Comparison of ENCODE assay signal across 25 mouse cellular contexts in the genomic region with DNA sequence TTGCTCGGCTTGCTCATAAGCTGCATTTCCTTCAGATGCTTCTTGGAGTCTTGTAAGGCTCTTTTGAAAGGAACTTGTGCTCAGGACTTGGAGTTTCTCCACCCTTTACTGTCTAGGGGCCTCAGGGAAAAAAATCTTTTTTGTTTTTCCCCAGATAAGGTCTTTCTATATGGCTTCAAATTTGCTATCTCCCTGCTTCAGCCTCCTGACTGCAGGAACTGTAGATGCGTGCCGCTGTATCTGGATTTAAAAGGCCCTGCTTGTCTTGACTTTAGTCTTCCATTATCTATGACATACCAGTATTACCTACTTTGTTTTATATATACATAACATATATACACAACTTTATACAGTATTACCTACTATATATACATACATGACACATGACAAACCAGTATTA.
"Had no signal": no experiment of that assay in that cellular context is flagged by ENCODE, and none has a peak within 500 bp of the region (broad histone marks: within the 10 kb centered on the region; RNA-seq: fewer than 3 reads in every experiment).

No protein-coding gene starts in this region.

- H3K9ac ChIP-seq: heart, embryonic 13.5 days; heart, embryonic 15.5 days; hindbrain, embryonic 13.5 days; hindbrain, embryonic 15.5 days; kidney, embryonic 15.5 days; limb, embryonic 13.5 days; limb, embryonic 15.5 days; liver, embryonic 13.5 days had no signal

- H3K36me3 ChIP-seq: heart, embryonic 13.5 days; heart, embryonic 15.5 days; hindbrain, embryonic 13.5 days; hindbrain, embryonic 15.5 days; kidney, embryonic 15.5 days; limb, embryonic 13.5 days; limb, embryonic 15.5 days; liver, embryonic 13.5 days had no signal

- H3K4me3 ChIP-seq: heart, adult 2 months; heart, embryonic 13.5 days; heart, embryonic 15.5 days; hindbrain, embryonic 13.5 days; hindbrain, embryonic 15.5 days; kidney, embryonic 15.5 days; limb, embryonic 13.5 days; limb, embryonic 15.5 days; liver, embryonic 13.5 days had no signal

- ATAC-seq: hindbrain, postnatal 0 days; intestine, embryonic 16.5 days had no signal

- DNase-seq: gastrocnemius, postnatal 14 days; gastrocnemius, postnatal 36 days; heart, adult 2 months; heart, postnatal 14 days; heart, postnatal 36 days; kidney, adult 11 months; kidney, adult 2 months; kidney, adult 9 months; kidney, postnatal 14 days; kidney, postnatal 36 days; layer of hippocampus, adult 9-11 months; layer of hippocampus, postnatal 36 days; left cerebral cortex, postnatal 4 days; liver, embryonic 13.5 days had no signal

- H3K4me2 ChIP-seq: heart, embryonic 11.5 days; heart, embryonic 13.5 days; heart, embryonic 15.5 days; hindbrain, embryonic 13.5 days; hindbrain, embryonic 15.5 days; kidney, embryonic 15.5 days; limb, embryonic 13.5 days; limb, embryonic 15.5 days; liver, embryonic 13.5 days had no signal

- H3K27ac ChIP-seq: heart, adult 2 months; heart, embryonic 13.5 days; heart, embryonic 15.5 days; hindbrain, embryonic 13.5 days; hindbrain, embryonic 15.5 days; hindbrain, postnatal 0 days; kidney, embryonic 15.5 days; kidney, postnatal 0 days; limb, embryonic 13.5 days; limb, embryonic 15.5 days; liver, embryonic 13.5 days had no signal

- H3K27me3 ChIP-seq: heart, embryonic 13.5 days; heart, embryonic 15.5 days; hindbrain, embryonic 15.5 days; kidney, embryonic 15.5 days; limb, embryonic 13.5 days; limb, embryonic 15.5 days; liver, embryonic 13.5 days had no signal

- H3K9me3 ChIP-seq: heart, embryonic 13.5 days; heart, embryonic 15.5 days; hindbrain, embryonic 13.5 days; hindbrain, embryonic 15.5 days; kidney, embryonic 15.5 days; limb, embryonic 13.5 days; limb, embryonic 15.5 days; liver, embryonic 13.5 days had no signal
